Mouse (Mus musculus) layer of hippocampus, adult 9-10 months (tissue): ENCODE measurements around the gene Phyhipl.

Experiments
- DNase-seq: peaks from one replicate; pipeline ENCODE4 v3.0.0; 2022; ENCODE audit warnings: low spot score

Phyhipl gene

GRCm38 (mm10) chr10:70631142-70631541, 24.6 kb downstream of the Phyhipl start:
- no peak for DNase-seq

- DNase-seq = no peak
These were observed 32.3 kb downstream of the Phyhipl start for GRCm38 (mm10) chr10:70623461-70623860.

GRCm38 (mm10) chr10:70616377-70616776, 39.4 kb downstream of the Phyhipl start:
- no peak for DNase-seq

DNA sequence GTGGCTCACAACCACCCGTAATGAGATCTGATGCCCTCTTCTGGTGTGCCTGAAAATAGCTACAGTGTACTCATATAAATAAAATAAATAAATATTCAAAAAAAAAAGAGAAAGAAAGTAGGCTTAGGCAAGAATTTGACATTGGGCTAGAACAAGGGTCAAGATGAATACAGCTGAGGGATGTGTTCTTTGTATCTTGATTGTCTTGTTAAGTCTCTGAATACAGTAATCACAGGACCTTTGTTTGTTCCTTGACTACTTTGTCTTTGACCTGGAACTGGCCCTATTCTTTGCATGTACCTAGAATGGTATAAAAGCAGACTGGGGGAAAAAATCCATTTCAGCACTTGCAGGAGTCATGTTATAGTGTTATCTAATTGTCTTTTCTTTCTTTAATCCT, 44.1 kb downstream of the Phyhipl start:
- no peak for DNase-seq

DNA sequence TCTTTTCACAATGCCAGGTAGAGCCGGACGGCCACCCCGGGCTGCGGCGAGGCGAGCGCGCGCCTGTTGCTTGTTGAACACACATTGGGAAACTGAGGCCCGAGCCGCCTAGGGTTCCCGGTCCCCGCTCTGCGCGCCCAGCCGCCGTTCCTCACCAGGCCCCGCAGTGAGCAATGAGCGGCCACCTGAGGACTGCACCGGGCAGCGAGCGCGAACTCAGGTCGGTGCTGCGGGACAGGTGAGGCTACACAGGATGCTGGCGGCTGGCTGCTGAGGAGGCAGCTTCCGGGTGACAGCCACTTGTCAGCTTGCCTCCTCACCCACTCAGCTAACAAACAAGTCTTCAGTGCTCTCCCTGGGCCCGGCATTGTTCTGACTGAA, 55.9 kb downstream of the Phyhipl start:
- DNase-seq = no peak

- peak; percentile 66 for DNase-seq
These were observed 56.4 kb downstream of the Phyhipl start for GRCm38 (mm10) chr10:70599126-70599924.

DNA sequence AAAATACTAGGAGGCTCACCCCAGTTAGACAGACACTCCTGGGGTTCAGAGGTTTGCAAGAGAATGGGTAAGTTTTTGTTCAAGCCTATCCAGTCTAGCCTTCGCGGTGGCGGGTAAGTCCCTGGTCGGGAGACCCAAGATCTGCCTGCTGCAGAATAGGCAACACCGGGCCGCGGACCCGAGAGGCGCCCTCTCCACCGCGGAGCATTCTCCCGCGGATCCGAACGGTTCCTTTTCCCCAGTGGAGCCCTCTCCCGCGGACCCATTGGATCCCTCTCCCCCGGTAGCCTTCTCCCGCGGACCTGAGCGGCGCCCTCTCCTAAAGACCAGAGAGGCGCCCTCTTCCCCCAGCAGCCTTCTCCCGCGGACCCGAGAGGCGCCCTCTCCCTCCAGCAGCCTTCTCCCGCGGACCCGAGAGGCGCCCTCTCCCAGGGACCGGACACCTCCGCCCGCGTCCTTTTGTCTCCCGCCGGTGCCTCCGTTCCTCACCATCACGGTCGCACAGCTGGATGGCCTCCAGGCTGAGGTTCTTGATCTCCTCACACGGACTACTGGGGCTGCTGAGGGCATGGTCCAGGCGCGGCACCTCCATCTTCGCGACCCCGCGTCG, 57.1 kb downstream of the Phyhipl start:
- DNase-seq = no peak

DNA sequence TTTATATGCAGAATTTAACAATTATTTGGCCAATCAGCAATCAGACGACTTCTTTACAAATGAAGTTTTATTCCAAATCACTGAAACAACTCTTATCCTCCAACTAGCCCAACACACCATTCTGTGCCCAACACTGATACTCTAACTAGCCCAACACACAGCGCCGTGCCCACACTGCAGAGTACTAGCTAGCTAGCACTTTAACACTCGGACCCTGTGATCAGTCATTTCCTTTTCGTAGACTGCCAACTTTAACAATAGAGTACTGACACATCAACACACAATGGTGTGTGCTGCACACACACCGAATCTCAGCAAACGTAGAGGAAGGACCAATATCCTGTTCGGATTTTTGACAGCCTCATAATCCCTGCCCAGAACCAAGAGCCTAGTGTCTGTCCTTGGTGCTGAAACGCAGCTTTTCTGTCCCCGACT, 57.7 kb downstream of the Phyhipl start:
- no peak for DNase-seq

DNA sequence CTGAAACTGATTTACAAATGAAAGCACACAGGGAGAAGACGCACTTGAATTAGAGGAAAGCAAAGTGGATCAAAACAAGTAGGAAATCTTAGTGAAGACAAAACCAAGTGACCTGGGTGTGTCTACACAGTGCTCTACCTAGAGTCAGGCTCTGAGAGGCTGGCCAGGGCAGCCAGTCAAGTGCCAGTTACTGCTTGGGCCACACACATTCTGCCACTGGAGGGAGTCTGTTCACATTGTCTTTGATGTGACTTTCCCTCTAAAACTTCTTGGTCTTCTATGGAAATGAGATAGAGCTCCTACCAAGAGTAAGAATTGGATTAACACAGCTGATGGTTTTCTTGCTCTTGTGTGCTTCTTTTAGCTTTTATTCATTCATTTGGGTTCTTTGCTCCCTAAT, 61.8 kb downstream of the Phyhipl start:
- DNase-seq = no peak

- DNase-seq = no peak
These were observed 68.8 kb downstream of the Phyhipl start for GRCm38 (mm10) chr10:70586876-70587405.

GRCm38 (mm10) chr10:70584171-70584570, 71.6 kb downstream of the Phyhipl start:
- no peak for DNase-seq

GRCm38 (mm10) chr10:70581556-70582211, 74.1 kb downstream of the Phyhipl start:
- no peak for DNase-seq

DNA sequence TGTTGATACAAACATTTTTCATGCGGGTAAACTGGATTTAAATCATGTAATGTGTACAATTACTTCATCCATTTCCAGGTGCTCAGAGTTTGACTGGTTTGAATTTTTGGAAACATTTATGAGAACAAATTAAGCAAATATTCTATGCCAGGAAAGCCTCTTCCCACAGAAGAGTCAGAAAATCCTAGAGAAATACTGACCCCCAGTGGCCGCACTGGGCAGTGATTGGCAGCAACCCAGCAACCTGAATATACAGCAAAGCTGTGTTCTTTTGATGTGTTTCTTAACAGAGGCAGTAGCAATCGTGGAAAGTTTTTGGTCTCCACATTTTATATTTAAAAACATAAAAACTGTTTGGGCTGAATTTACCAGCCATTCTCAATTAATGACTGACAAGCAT, 92.1 kb downstream of the Phyhipl start:
- DNase-seq = peak; percentile 72

GRCm38 (mm10) chr10:70552531-70552930, 103.2 kb downstream of the Phyhipl start:
- no peak for DNase-seq

DNA sequence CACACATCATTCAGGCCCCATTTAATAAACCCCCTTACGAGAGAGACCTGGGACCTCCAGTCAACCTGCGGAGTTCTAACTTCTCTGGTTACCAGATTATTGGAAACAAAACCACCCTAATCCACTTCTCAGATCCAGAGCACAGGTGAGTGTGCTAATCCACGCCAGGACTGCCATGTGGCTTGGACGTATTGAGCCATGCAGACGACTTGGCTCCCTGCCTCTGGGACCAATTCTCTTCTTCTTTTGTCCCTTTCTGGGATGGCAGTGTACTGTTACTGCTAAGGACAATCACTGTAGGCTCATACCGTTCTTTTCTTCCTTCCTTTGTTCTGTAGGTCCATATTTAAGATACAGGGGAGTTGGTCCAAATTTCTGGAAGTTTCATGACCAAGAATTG, 112.9 kb downstream of the Phyhipl start:
- no peak for DNase-seq

DNA sequence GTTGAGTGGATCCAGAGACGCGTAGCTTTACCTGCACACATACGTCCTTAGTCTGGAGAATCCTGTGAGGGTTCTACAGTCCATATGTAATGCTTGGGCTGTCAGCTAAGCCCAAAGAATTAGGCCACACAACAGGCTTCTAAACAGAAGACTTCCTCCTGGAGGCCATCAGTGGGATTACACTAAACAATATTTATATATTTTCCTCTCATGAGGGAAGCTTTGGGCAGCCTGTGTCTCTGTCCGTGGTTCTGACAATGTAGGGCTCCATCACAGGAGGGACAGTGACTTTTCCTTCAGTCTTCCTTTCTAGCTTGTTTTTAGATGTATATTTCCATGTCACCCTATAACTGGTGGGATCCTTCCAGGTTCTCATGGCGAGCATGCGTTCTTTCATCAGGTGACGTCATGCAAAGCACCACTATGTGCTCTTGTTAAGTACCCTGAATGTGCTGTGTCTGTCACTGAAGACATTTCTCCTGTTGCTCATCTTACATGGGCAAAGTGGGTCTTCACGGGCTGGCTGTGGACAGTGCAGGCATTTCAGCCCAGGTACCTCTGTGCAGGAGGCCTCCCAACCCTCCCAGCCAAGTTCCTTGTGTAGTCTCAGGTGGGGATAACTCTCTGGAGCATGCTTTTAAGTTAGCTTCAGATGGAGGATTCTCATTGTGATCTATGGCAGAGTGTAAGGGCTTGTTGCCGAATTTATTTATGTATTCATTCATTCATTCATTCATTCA, 115.1 kb downstream of the Phyhipl start:
- no peak for DNase-seq

GRCm38 (mm10) chr10:70539251-70539650, 116.5 kb downstream of the Phyhipl start:
- no peak for DNase-seq

DNA sequence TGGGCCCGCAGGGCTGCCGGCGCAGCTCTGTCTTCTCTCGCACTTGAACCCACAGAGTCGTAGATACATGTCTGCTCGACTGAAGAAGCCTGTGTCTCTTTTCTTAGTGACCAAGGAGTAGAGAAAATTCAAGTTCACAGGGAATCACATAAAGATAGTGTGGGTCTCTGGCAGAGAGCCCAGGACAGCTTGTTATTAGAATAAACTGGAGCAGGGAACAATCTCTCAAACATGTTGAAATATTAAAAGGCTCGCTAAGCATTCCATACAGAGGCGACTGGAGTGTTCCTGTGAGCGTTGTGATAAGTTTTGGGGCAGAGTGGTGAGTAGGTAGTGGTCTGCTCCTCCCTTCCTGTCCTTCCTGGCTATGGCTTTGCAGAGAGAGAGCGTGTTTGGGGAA, 118.1 kb downstream of the Phyhipl start:
- DNase-seq = no peak

DNA sequence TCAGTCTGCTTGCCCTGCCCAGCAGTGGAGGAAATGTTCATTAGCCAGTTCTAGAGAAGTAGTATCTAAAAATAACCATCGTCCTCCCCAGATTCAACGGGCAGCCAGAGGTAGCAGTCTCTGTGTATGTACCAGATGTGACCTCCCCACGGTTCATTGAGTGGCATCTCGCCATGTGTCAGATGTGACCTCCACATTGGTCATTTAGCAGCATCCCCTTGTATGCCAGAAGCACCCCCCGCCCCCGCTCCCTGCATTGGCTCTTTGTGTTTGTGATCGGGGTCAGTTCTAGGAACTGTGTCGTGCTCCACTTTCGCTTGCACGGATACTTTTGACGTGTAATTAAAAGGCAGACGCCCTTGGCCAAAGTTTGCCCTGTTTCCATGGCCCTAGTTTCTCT, 120.4 kb downstream of the Phyhipl start:
- no peak for DNase-seq

DNA sequence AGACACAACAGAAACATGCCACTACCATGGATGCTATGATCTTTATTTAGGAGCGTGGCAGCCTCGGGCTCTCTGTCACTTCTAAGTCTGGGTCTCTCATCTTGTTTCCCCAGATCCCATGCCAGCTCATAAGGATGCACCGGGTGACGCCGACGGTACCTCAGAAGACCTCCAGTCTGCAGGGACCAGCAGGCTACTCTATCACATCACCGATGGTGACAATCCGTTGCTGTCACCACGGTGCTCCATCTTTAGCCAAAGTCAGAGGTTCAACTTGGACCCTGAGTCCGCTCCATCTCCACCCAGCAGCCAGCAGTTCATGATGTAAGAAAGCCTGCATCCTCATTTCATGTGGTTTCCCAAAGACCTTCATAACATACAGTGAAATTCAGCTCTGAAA, 121.2 kb downstream of the Phyhipl start:
- no peak for DNase-seq

- DNase-seq = no peak
These were observed 121.8 kb downstream of the Phyhipl start for GRCm38 (mm10) chr10:70533986-70534385.

DNA sequence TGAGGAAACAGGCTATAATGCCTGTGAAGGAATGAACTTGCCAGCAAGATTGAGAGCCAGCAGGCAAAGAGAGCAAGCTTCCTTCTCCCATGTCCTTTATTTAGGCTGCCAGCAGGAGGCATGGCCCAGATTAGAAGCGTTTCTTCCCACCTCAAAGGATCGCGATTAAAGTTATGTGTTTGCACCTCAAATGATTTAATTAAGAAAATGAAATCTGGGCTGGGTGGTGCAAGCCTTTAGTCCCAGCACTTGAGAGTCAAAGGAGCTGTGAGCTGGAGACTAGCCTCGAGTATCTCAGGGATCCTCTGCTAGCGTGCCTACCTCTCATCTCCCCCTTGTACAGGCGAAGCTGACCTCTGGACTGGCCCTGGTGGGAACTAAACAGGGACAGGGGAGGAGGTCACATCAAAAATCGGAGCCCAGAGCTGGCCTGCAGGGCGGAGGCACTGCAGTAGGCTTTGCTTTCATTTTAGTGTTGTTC, 122.4 kb downstream of the Phyhipl start:
- DNase-seq = no peak
